Mouse (Mus musculus): ENCODE results near the gene Minos1. TPM values are rescaled to one million over a fixed set of nuclear protein-coding genes. Genes with fewer than 3 reads are reported as not detected.

The Minos1 gene
- total and polyA plus RNA-seq, 2 experiments = 29.7 to 45.2 TPM

- TF ChIP-seq POLR2A (IDR thresholded peaks at IDR 0.05; ENCODE audit: extremely low read depth, insufficient read depth, low read length) (no peak), CTCF (IDR thresholded peaks at IDR 0.05; ENCODE audit: low read depth, low read length) (no peak)
- Histone ChIP-seq H3K9ac (ENCODE audit: low read depth, low read length) (no peak overlapping the region), H3K27me3 (ENCODE audit: control insufficient read depth, insufficient read depth, low read length) (peaks cover 6% of the 10 kb centered on the region)
These were observed 39.2 kb downstream of the Minos1 start for GRCm38 (mm10) chr4:139091478-139092355.

GRCm38 (mm10) chr4:139091066-139091465, 39.8 kb downstream of the Minos1 start:
- Histone ChIP-seq H3K4me1 (ENCODE audit: control insufficient read depth, insufficient read depth, low read length) (no peaks in the 10 kb centered on the region), H3K27me3 (ENCODE audit: control insufficient read depth, insufficient read depth, low read length) (peaks cover 6% of the 10 kb centered on the region), H3K4me3 (ENCODE audit: insufficient read depth, low read depth, low read length) (no peak overlapping the region), H3K36me3 (ENCODE audit: control insufficient read depth, insufficient read depth, low read length) (no peaks in the 10 kb centered on the region), H3K79me2 (ENCODE audit: control insufficient read depth, insufficient read depth, low read length) (no peaks in the 10 kb centered on the region), H3K27ac (replicated peaks; ENCODE audit: insufficient read depth, low read depth, low read length) (no peak overlapping the region), H3K9ac (ENCODE audit: low read depth, low read length) (no peak overlapping the region)
- TF ChIP-seq CTCF (IDR thresholded peaks at IDR 0.05; ENCODE audit: low read depth, low read length) = no peak
- no peak for TF ChIP-seq POLR2A (IDR thresholded peaks at IDR 0.05; ENCODE audit: extremely low read depth, insufficient read depth, low read length)
- no peak for DNase-seq (ENCODE audit: extremely low read depth, low read depth, low spot score)
- WGBS = 72% methylated on average over 7 of the region's 7 CpGs

More at GRCm38 (mm10) chr4:139091478-139092355, 39.2 kb downstream of the Minos1 start:
- Histone ChIP-seq H3K36me3 (ENCODE audit: control insufficient read depth, insufficient read depth, low read length) (no peaks in the 10 kb centered on the region), H3K27ac (replicated peaks; ENCODE audit: insufficient read depth, low read depth, low read length) (no peak overlapping the region), H3K4me3 (ENCODE audit: insufficient read depth, low read depth, low read length) (peak overlapping the region; percentile 20; the same call in 1 of the 2 replicates), H3K4me1 (ENCODE audit: control insufficient read depth, insufficient read depth, low read length) (no peaks in the 10 kb centered on the region), H3K79me2 (ENCODE audit: control insufficient read depth, insufficient read depth, low read length) (no peaks in the 10 kb centered on the region)
- no peak for DNase-seq (ENCODE audit: extremely low read depth, low read depth, low spot score)
- 19% methylated on average over 28 of the region's 28 CpGs for WGBS

- no peak for DNase-seq (ENCODE audit: extremely low read depth, low read depth, low spot score)
- 53% methylated on average over 15 of the region's 15 CpGs for WGBS
- H3K4me3 ChIP-seq (ENCODE audit: insufficient read depth, low read depth, low read length) = no peak overlapping the region
- H3K27ac ChIP-seq (replicated peaks; ENCODE audit: insufficient read depth, low read depth, low read length) = no peak overlapping the region
- H3K27me3 ChIP-seq (ENCODE audit: control insufficient read depth, insufficient read depth, low read length) = peaks cover 6% of the 10 kb centered on the region
- H3K79me2 ChIP-seq (ENCODE audit: control insufficient read depth, insufficient read depth, low read length) = no peaks in the 10 kb centered on the region
- no peak overlapping the region for H3K9ac ChIP-seq (ENCODE audit: low read depth, low read length)
- H3K4me1 ChIP-seq (ENCODE audit: control insufficient read depth, insufficient read depth, low read length) = no peaks in the 10 kb centered on the region
- no peaks in the 10 kb centered on the region for H3K36me3 ChIP-seq (ENCODE audit: control insufficient read depth, insufficient read depth, low read length)
- TF ChIP-seq POLR2A (IDR thresholded peaks at IDR 0.05; ENCODE audit: extremely low read depth, insufficient read depth, low read length) (no peak), CTCF (IDR thresholded peaks at IDR 0.05; ENCODE audit: low read depth, low read length) (no peak)
These were observed 40.5 kb downstream of the Minos1 start for GRCm38 (mm10) chr4:139090303-139090940.

GRCm38 (mm10) chr4:139088982-139089671, 41.8 kb downstream of the Minos1 start:
- Histone ChIP-seq H3K27ac (replicated peaks; ENCODE audit: insufficient read depth, low read depth, low read length) (no peak overlapping the region), H3K27me3 (ENCODE audit: control insufficient read depth, insufficient read depth, low read length) (peaks cover 9% of the 10 kb centered on the region), H3K36me3 (ENCODE audit: control insufficient read depth, insufficient read depth, low read length) (no peaks in the 10 kb centered on the region), H3K4me3 (ENCODE audit: insufficient read depth, low read depth, low read length) (no peak overlapping the region), H3K4me1 (ENCODE audit: control insufficient read depth, insufficient read depth, low read length) (no peaks in the 10 kb centered on the region), H3K9ac (ENCODE audit: low read depth, low read length) (no peak overlapping the region), H3K79me2 (ENCODE audit: control insufficient read depth, insufficient read depth, low read length) (no peaks in the 10 kb centered on the region)
- no peak for TF ChIP-seq POLR2A (IDR thresholded peaks at IDR 0.05; ENCODE audit: extremely low read depth, insufficient read depth, low read length)
- no peak for DNase-seq (ENCODE audit: extremely low read depth, low read depth, low spot score)
- WGBS = 72% methylated on average over 9 of the region's 9 CpGs

GRCm38 (mm10) chr4:139086984-139087383, 43.9 kb downstream of the Minos1 start:
- WGBS = 91% methylated on average over 4 of the region's 4 CpGs
- no peak overlapping the region for H3K27ac ChIP-seq (replicated peaks; ENCODE audit: insufficient read depth, low read depth, low read length)
- no peaks in the 10 kb centered on the region for H3K4me1 ChIP-seq (ENCODE audit: control insufficient read depth, insufficient read depth, low read length)
- H3K27me3 ChIP-seq (ENCODE audit: control insufficient read depth, insufficient read depth, low read length) = 0 out of 2 replicates have a peak, but pooled peaks cover 3% of the 10 kb centered on the region
- H3K4me3 ChIP-seq (ENCODE audit: insufficient read depth, low read depth, low read length) = no peak overlapping the region
- no peak overlapping the region for H3K9ac ChIP-seq (ENCODE audit: low read depth, low read length)
- no peak for DNase-seq (ENCODE audit: extremely low read depth, low read depth, low spot score)
- no peaks in the 10 kb centered on the region for H3K36me3 ChIP-seq (ENCODE audit: control insufficient read depth, insufficient read depth, low read length)
- H3K79me2 ChIP-seq (ENCODE audit: control insufficient read depth, insufficient read depth, low read length) = no peaks in the 10 kb centered on the region
- TF ChIP-seq POLR2A (IDR thresholded peaks at IDR 0.05; ENCODE audit: extremely low read depth, insufficient read depth, low read length) (no peak), CTCF (IDR thresholded peaks at IDR 0.05; ENCODE audit: low read depth, low read length) (no peak)

Measured in liver, adult 2 months (tissue).